Mouse (Mus musculus) liver, embryonic 11.5 days (tissue): ENCODE results near the gene Parp11. TPM values are rescaled to one million over a fixed set of nuclear protein-coding genes. Genes with fewer than 3 reads are reported as not detected.

Source experiments
- ATAC-seq: fragments of 200-750 bp; cut with Nextera tagmentation; replicated peaks from 2 replicates; pipeline ENCODE4 v1.8.0; 2017; ENCODE audit warnings: moderate number of reproducible peaks, mild to moderate bottlenecking, moderate TSS enrichment, moderate library complexity; ENCODE audit not compliant: low FRiP score
- DNase-seq: peaks from one replicate; pipeline ENCODE4 v3.0.0-alpha.2; 2017; ENCODE audit warnings: low spot score
- H3K27ac ChIP-seq: fragments of 300-500 bp; sonication (generic); 2 replicates; pipeline ENCODE4 v1.5.1; 2014; ENCODE audit warnings: mild to moderate bottlenecking, low read depth, low read length, control low read depth
- H3K27me3 ChIP-seq: fragments of 300-500 bp; sonication (generic); replicated peaks from 2 replicates; pipeline ENCODE4 v1.6.1; 2014; ENCODE audit warnings: low read length, mixed read lengths; ENCODE audit not compliant: control insufficient read depth, insufficient read depth
- H3K36me3 ChIP-seq: fragments of 300-500 bp; sonication (generic); 2 replicates; pipeline ENCODE4 v1.6.1; 2014; ENCODE audit warnings: mild to moderate bottlenecking, low read length, moderate library complexity, mixed read lengths; ENCODE audit not compliant: control insufficient read depth, insufficient read depth
- H3K4me1 ChIP-seq: fragments of 300-500 bp; sonication (generic); replicated peaks from 2 replicates; pipeline ENCODE4 v1.6.1; 2014; ENCODE audit warnings: low read length, mixed read lengths; ENCODE audit not compliant: control insufficient read depth, insufficient read depth
- H3K4me2 ChIP-seq: fragments of 300-500 bp; sonication (generic); 2 replicates; pipeline ENCODE4 v1.6.1; 2014; ENCODE audit warnings: mild to moderate bottlenecking, control low read depth, moderate library complexity
- H3K4me3 ChIP-seq: fragments of 300-500 bp; sonication (generic); 2 replicates; pipeline ENCODE4 v1.5.1; 2014; ENCODE audit warnings: low read depth, low read length, control low read depth
- H3K9ac ChIP-seq: fragments of 300-500 bp; sonication (generic); 2 replicates; pipeline ENCODE4 v1.6.1; 2014; ENCODE audit warnings: low read depth, low read length, control low read depth
- H3K9me3 ChIP-seq: fragments of 300-500 bp; sonication (generic); 2 replicates; pipeline ENCODE4 v1.6.1; 2016; ENCODE audit warnings: low read length, inconsistent platforms, mixed read lengths; ENCODE audit not compliant: control insufficient read depth
- WGBS: fragments of 180-500 bp; shearing (Covaris S2); extraction: QIAGEN DNeasy Blood & Tissue Kit; methylation state at CpG from one replicate; pipeline ENCODE4 v1.1.7; 2014; 5-methylcytosine and 5-hydroxymethylcytosine counted together
- polyA plus RNA-seq: library from polyadenylated mRNA; unstranded; fragments of >200 nt; fragmentation: Nextera tagmentation; extraction: Ambion mirVana; gene quantifications from 2 replicates; pipeline ENCODE4 v1.2.1, GENCODE M21; 2014

Parp11 gene
- polyA plus RNA-seq, 1 experiment from 2014 or later: 16.1 TPM

- 26% methylated on average over 9 of the region's 9 CpGs for WGBS
- DNase-seq: no peak
- Histone ChIP-seq H3K27ac (no peak overlapping the region), H3K4me2 (no peak overlapping the region), H3K36me3 (no peaks in the 10 kb centered on the region), H3K9ac (no peak overlapping the region), H3K4me3 (no peak overlapping the region), H3K9me3 (no peaks in the 10 kb centered on the region), H3K27me3 (no peaks in the 10 kb centered on the region), H3K4me1 (0 out of 2 replicates have a peak, but pooled peaks cover 2% of the 10 kb centered on the region)
- ATAC-seq: no peak
These were observed 75.7 kb downstream of the Parp11 start for GRCm38 (mm10) chr6:127522326-127522725.

- Histone ChIP-seq H3K27me3 (no peaks in the 10 kb centered on the region), H3K27ac (no peak overlapping the region), H3K4me1 (0 out of 2 replicates have a peak, but pooled peaks cover 2% of the 10 kb centered on the region), H3K9ac (no peak overlapping the region), H3K4me3 (no peak overlapping the region), H3K36me3 (no peaks in the 10 kb centered on the region), H3K9me3 (no peaks in the 10 kb centered on the region), H3K4me2 (no peak overlapping the region)
- 22% methylated on average over 8 of the region's 8 CpGs for WGBS
- ATAC-seq (peak; percentile 62), DNase-seq (peak; percentile 51)
These were observed 77.8 kb downstream of the Parp11 start for GRCm38 (mm10) chr6:127524442-127524841.

GRCm38 (mm10) chr6:127528625-127529024 is 82.0 kb downstream of the Parp11 start:
- Histone ChIP-seq H3K4me2 (no peak overlapping the region), H3K9ac (no peak overlapping the region), H3K9me3 (no peaks in the 10 kb centered on the region), H3K4me1 (no peaks in the 10 kb centered on the region; the same call in 1 of the 2 replicates), H3K27ac (no peak overlapping the region), H3K36me3 (no peaks in the 10 kb centered on the region), H3K27me3 (no peaks in the 10 kb centered on the region), H3K4me3 (no peak overlapping the region)
- 76% methylated on average over 7 of the region's 7 CpGs for WGBS
- ATAC-seq (no peak), DNase-seq (no peak)

GRCm38 (mm10) chr6:127529451-127529850 is 82.8 kb downstream of the Parp11 start:
- H3K27me3 ChIP-seq: no peaks in the 10 kb centered on the region
- DNase-seq (no peak), ATAC-seq (0 out of 2 replicates have a peak, but pooled peaks have one; percentile 12)
- H3K9me3 ChIP-seq: no peaks in the 10 kb centered on the region
- H3K27ac ChIP-seq: no peak overlapping the region
- H3K4me2 ChIP-seq: no peak overlapping the region
- no peaks in the 10 kb centered on the region for H3K36me3 ChIP-seq
- 40% methylated on average over 2 of the region's 2 CpGs for WGBS
- H3K4me1 ChIP-seq: no peaks in the 10 kb centered on the region; the same call in 1 of the 2 replicates
- H3K9ac ChIP-seq: no peak overlapping the region
- H3K4me3 ChIP-seq: no peak overlapping the region

- no peaks in the 10 kb centered on the region for H3K36me3 ChIP-seq
- H3K9ac ChIP-seq: no peak overlapping the region
- no peaks in the 10 kb centered on the region for H3K9me3 ChIP-seq
- no peaks in the 10 kb centered on the region; the same call in 1 of the 2 replicates for H3K4me1 ChIP-seq
- no peak overlapping the region for H3K4me3 ChIP-seq
- no peak for DNase-seq
- ATAC-seq: no peak
- 47% methylated on average over 3 of the region's 3 CpGs for WGBS
- H3K27ac ChIP-seq: no peak overlapping the region
- no peak overlapping the region for H3K4me2 ChIP-seq
- H3K27me3 ChIP-seq: no peaks in the 10 kb centered on the region
These were observed 83.6 kb downstream of the Parp11 start for GRCm38 (mm10) chr6:127530206-127530605.

GRCm38 (mm10) chr6:127531412-127532205 is 85.0 kb downstream of the Parp11 start:
- Histone ChIP-seq H3K27ac (no peak overlapping the region), H3K36me3 (no peaks in the 10 kb centered on the region), H3K27me3 (no peaks in the 10 kb centered on the region), H3K9me3 (no peaks in the 10 kb centered on the region), H3K4me1 (no peaks in the 10 kb centered on the region; the same call in 1 of the 2 replicates), H3K4me3 (no peak overlapping the region), H3K4me2 (no peak overlapping the region), H3K9ac (no peak overlapping the region)
- no peak for DNase-seq
- ATAC-seq: no peak
- 28% methylated on average over 3 of the region's 3 CpGs for WGBS

- WGBS: 87% methylated on average over 5 of the region's 5 CpGs
- DNase-seq: no peak
- no peaks in the 10 kb centered on the region for H3K9me3 ChIP-seq
- H3K4me3 ChIP-seq: no peak overlapping the region
- H3K4me1 ChIP-seq: no peaks in the 10 kb centered on the region; the same call in 1 of the 2 replicates
- no peak overlapping the region for H3K4me2 ChIP-seq
- ATAC-seq: no peak
- no peak overlapping the region for H3K9ac ChIP-seq
- H3K36me3 ChIP-seq: no peaks in the 10 kb centered on the region
- H3K27ac ChIP-seq: no peak overlapping the region
- no peaks in the 10 kb centered on the region for H3K27me3 ChIP-seq
These were observed 85.7 kb downstream of the Parp11 start for GRCm38 (mm10) chr6:127532304-127532703.

GRCm38 (mm10) chr6:127533766-127534165 is 87.1 kb downstream of the Parp11 start:
- DNase-seq: no peak
- 72% methylated on average over 5 of the region's 5 CpGs for WGBS

GRCm38 (mm10) chr6:127537035-127537434 is 90.4 kb downstream of the Parp11 start:
- 78% methylated on average over 7 of the region's 7 CpGs for WGBS
- Histone ChIP-seq H3K4me2 (no peak overlapping the region), H3K4me1 (no peaks in the 10 kb centered on the region), H3K9me3 (no peaks in the 10 kb centered on the region), H3K27me3 (0 out of 2 replicates have a peak, but pooled peaks cover 3% of the 10 kb centered on the region), H3K9ac (no peak overlapping the region), H3K4me3 (no peak overlapping the region), H3K27ac (no peak overlapping the region), H3K36me3 (no peaks in the 10 kb centered on the region)
- DNase-seq: no peak
- ATAC-seq: no peak

More at GRCm38 (mm10) chr6:127533766-127534165, 87.1 kb downstream of the Parp11 start:
- Histone ChIP-seq H3K4me1 (no peaks in the 10 kb centered on the region; the same call in 1 of the 2 replicates), H3K4me2 (no peak overlapping the region), H3K9me3 (no peaks in the 10 kb centered on the region), H3K27ac (no peak overlapping the region), H3K9ac (no peak overlapping the region), H3K36me3 (no peaks in the 10 kb centered on the region), H3K27me3 (no peaks in the 10 kb centered on the region), H3K4me3 (no peak overlapping the region)
- no peak for ATAC-seq
